Mouse (Mus musculus) kidney, adult 8-10 months (tissue): ENCODE results near the gene Abca4.
A peak's percentile ranks its signal among the peaks of the same experiment; 100 is the strongest.
"Not testable (repeated sequence)": the region's sequence is repeated elsewhere in the genome, so short reads cannot be mapped to it uniquely, and the experiment has no call there.

Experiments
- DNase-seq, 2 experiments: peaks; one replicate each; pipeline ENCODE4 v3.0.0; 2022

Gene Abca4

DNA sequence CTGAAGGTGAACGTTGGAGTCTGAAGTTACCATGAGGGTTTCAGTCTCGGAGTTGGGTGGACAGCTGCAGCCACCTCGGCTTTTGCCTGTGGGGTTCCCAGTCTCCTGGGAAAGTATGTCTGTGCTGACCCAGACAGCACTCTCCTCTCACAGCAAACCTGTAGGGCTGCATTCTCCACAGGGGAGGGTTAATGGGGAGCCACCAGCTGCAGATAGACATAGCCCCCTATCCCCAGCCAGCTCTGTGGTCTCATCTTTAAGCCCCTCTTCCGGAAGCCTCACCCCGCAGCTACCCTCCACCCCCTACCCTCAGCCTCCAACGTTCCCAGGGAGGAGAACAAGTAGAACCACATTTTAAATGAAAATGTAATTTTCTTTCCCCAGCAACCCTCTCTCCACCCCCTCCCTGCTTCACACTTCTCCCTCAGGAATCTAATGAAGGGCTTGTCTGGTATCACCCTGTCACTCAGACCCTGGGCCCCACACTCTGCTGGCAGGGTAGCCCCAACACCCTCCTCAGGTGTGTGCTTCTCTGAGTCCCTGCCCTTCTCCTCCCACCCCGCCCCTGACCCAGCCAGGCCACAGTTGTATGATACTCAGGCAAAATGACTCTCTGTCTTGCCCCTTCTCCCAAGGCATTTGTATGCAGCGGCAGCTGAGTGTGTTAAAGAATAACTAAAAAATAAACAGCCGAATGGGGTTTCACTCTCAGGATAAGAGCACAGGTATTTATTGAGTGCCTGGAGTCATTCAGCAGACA is 14.4 kb downstream of the Abca4 start:
- DNase-seq = peak in 1 of 2 experiments; percentile 65

DNA sequence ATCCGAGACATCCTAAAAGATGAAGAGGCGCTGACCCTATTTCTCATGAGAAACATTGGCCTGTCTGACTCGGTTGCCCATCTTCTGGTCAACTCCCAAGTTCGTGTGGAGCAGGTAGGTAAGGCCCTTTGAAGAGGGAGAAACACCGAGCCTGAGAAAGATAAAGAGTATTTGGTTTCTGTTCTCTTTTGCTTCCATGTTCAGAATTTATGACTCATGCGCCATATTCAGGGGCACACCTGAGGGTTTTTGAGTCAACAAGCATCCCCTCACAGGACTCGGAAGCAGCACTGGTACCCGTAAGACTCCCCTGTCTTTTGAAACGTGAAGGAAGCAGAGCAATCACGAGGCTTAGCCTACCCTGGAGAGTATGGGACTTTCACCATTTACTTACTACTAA is 18.3 kb downstream of the Abca4 start:
- no peak for DNase-seq

DNA sequence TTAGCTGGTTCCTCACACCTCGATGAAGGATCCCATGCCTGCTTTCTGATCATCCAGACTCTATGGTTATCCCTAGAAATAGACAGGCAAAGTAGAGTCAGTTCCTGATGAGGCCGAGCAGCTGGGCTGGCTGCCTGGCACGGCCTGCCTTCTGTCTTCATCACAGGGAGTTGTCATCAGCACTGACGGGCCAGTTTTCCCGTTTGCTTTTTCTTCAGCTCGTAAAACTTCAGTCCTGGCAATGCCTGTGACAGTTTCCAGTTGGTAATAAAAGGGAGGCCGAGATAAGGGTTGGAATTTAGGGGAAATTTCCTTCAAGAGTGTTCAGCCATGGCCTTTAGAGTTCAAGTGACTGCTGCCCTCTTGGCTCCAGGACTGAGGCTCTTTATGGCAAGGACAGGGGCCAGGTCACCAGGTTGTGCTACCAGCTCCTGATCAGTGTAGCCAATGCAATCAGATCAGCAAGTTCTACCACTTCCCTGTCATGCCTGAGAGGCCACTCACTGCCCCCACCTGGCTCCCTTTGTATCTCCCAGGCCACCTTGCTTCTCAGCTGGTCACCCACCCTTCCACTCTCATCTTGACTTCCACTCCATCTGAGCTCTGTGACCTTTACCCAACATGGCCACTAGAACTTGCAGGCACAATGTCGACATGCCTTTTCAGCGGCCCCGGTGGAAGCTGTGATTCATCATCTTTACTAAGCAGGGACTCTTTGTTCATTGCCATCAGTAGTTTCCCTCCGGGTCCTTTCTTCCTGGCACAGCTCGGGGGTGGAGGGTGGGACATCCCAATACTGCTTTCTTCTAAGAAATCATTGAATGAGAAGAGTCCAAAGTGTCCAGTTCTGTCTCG is 20.5 kb downstream of the Abca4 start:
- DNase-seq = peak in 1 of 2 experiments; percentile 48

DNA sequence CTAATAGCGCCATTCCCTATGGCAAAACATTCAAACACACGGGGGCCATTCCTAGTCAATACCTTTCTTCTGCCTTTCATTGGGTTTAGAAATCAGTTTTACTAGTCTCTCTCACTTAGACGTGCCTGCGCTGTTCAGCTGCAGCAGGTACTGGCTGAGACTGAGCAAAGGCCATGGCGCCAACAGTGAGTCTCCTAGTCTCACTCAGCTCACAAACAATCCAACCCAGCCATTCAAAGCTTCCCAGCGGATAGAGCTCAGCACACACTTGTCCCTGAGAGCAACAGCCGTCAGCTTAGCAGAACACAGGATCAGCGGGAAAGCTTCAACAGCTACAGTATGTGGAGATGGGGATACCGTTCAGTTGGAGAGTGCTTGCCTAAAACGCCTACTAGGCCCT is 27.5 kb downstream of the Abca4 start:
- peak in 1 of 2 experiments; percentile 36 for DNase-seq

DNA sequence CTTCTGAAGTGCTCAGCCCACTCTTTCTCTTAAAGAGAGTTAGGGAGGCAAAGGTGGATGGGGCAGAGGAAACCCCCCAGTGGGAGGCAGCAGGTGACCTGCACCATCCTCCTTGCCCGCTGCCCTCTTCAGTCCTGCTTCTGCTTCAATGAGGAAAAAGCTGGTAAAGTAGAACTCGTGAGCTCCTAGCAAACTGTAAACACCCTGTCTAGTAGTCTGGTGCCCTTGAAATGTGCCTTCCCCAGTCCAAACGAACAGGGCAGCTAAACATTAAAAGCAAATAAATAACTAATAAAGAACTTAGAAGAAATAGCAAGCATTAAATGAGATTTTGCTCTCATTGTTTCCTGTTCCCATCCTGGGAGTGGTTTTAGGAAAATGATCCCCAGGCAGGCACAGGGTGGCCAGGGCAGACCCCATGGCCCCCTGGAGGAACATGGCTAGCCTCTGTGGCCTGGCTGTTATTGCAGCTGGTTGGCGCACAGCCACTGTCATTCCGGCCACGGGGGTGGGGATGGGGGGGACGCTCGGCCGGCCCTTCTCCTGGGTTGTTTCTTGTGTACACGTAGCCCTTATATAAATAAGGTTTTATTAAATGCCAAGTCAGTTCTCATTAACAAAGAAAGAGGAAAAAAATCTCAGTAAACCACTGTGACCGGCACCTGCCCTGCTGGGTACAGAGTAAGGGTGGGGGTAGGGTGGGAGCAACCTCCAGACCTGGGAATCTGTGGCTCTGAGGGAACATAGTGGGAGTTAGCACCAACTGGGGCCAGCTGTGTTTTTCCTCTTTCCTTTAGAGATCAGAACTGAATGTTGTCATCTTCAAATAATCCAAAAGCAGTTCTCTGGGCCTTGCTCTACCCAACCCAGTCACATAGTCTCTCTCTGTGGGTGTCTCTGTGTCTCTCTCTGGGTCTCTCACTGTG is 28.7 kb downstream of the Abca4 start:
- DNase-seq = peak; percentile 72 to 89

DNA sequence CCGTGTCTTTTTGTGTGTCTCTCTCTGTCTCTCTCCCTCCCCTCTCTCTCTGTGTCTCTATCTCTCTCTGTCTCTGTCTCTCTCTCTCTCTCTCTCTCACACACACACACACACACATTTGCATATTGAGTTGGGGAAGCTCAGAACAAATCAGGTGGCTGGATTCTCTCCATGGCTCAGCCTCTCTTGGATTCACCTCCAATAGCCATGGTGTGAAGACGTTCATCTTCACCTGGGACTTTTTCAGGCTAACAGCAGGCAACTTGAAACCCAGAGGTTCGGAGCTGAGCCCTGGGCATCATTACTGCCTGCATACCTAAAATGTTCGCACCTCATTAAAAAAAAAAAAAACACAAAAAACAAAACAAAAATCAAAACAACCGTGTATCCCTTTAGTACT is 29.4 kb downstream of the Abca4 start:
- DNase-seq = no peak

DNA sequence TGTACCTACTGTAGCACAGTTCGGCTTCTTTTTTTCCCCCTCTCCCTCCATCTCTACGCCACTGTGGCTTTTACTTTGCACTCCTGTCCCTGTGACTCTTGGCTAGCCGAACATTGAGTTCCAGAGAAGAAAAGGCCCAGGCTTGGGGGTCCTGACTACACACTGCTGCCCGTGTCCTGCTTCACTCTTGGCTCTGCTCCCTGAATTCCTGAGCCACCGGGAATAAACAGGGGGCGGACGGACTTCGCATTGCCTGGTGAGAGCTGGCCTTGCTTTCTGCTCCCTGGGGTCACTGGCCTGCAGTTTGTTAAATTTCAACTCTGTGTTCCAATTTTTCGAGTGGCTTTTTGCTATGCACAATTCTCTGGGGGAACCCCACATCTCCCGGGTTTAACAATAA is 30.1 kb downstream of the Abca4 start:
- DNase-seq = peak; percentile 82 to 89

DNA sequence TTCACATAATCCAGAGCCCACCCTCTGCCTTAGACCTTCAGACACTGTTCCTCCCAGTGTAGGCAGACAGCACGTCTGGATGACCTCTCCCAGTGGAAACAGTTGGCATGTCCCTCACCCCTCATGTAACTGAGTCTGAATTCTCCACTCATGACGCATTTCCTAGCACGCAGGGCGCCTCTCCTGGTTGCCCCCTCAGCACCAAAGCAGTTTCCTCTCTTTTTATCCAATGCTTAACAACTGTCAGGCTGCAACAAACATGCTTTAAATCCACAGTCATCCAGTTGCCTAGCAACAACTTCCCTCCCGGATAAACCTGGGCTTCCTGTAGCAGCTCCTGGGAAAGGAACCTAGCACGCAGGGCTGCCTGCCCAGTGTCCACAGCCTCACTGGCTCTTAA is 33.9 kb downstream of the Abca4 start:
- peak; percentile 61 to 81 for DNase-seq

DNA sequence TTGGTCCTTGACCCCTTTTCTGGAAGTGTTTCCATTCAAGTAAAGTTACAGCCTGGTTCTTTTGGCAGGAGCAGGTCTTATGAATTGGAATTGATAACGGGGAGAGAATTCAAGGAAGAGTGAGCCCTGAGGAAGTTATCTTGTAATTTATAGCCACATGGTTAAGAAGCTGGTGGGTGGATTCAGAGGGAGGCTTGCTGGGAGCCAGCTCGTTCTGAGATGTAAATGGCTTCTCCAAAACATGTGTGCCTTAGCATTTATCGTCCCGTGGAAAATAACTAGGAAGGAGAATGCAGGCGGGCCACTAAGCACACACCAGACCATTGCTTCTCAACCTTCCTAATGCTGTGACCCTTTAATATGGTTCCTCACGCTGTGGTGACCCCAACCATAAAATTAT is 34.9 kb downstream of the Abca4 start:
- no peak for DNase-seq

DNA sequence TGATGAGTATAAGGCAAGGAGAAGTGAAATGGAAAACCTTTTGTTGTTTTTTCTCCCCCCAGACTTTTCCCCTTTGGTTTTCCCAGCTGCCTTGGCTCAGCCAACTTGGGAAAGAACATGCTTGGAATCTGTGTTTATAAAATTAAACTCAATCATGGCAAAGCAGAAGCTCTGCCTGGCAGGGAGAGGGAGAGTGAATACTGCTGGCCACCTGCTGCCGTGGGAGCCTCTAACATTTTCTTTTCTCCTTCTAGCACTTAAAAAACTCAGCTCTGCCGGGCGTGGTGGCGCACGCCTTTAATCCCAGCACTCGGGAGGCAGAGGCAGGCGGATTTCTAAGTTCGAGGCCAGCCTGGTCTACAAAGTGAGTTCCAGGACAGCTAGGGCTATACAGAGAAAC is 37.4 kb downstream of the Abca4 start:
- not testable (repeated sequence) for DNase-seq

DNA sequence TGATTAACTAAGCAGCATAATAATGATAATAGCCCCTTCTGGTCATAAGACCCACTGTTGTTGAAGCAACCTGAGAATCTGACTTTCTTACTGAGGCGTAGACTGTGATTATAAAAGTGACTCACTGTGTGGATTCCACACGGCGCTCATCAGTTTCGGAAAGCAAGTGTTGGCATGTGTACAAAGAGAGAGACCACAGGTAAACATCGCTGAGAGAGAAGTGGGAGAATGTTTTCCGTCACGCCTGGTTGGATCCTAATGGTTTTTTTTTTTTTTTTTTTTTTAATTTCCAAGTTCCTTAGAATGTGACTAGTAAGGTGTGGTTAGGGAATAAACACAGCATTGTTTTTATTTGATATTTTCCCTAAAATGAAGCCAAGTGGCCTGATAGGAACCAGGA is 38.1 kb downstream of the Abca4 start:
- DNase-seq = no peak

DNA sequence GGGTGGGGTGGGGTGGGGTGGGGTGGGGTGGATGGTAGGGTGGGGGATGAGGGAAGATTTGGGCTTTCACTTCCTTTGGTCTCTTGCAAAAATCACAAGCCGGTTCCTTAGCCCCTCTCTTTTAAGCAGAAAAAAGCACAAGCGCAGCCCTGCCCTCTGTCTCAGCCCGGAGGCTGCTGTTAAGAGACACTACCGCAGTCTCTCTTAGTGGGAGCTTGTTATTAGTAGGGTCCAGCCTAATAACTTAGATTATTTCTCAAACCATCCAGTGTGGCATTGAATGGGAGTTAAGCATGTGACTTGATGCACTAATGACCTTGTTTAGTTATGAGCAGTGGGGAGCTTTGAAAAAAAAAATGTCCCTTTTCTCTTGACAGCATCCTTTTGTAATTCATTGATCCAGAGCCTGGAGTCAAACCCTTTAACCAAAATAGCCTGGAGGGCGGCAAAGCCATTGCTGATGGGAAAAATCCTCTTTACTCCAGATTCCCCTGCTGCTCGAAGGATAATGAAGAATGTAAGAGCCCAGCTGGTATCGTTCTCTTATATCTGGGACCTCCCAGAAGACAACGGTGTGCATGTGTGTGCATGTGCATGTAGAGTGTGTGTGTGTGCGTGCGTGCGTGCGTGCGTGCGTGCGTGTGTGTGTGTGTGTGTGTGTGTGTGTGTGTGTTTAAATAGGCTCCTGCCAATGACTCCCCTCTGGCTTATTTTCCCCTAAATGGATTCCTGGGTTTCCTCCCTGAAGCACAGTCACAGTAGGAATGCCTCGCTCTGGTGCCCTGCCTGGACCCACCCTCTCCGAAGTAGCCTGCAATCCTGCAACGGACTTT is 41.1 kb downstream of the Abca4 start:
- no peak for DNase-seq

DNA sequence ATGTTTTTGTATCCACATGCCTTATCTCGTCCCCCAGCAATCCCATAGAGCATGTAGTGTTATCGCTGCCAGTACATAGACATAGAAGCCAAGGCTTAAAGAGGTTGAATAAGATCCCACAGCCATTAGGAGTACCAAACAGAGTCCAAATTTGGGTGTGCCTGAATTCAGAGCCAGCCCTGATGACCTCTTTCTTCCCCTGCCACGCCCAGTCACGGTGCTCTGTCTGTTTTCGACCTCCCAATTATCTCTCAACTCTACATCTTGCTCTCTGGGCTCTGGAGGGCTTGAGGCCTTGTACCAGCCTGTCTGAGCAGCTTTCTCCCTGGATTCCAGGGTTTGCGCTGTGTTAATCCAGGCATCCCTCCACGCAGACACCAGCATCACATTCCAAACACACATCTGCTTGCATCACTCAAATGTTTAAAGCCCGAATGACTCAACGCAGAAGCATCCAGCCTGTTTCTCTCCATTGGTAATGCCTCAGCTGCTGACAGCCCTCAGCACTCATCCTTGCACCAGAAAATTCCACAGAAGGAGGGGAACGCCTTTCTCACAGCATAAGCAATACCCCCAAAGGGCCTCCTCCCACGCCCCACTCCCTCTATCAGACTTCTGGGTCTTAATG is 43.9 kb downstream of the Abca4 start:
- DNase-seq = no peak

DNA sequence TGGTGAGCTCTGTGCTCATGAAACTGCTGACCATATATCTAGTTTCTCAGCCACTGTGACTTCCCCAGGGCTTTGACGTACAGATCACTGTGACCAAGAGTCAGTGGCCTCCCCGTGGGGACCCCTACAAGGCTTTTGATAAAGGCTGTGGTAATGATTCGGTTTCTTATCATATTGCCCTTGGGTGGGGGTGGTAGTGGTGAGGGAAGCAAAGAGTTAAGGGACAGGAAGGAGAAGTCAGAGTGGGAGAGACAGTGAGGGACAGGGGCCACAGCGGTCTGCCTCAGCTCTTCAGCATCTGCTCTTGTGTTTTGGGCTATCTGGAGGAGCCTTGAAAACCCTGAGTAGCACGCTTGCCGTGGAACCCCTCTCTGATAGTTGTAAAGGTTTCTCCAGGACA is 46.1 kb downstream of the Abca4 start:
- no peak for DNase-seq

DNA sequence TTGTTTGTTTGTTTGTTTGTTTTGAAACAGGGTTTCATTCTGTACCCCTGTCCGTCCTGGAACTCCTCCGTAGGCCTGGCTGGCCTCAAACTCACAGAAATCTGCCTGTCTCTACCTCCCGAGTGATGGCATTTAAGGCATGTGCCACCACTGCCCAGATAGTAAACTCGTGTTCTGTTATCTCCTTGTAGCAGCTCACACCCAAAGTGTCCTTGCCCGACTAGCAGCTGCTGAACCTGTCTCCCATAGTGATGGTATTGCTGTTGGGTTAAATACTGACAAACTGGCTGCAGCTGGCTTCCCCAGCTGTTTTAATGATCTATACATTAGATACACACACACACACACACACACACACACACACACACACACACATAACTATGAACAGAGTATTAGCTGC is 55.5 kb downstream of the Abca4 start:
- no peak for DNase-seq

DNA sequence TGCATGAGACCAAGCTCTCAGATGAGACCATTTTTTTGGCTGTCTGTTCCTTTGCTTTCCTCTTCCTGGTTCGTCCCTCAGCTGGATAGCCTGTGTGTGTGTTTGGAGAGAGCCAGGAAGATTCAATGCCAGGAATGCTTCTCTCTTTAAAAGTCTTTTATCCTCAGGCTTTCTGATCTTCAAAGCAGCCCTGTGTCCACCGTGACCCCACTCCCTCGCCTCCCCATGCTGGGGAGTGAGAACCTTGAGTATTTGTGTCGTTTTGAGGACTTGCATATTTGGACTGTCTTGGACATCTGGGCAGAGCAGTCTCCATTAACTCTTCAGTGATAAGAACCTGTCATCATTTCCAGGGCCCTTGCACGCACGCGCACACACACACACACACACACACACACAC is 57.8 kb downstream of the Abca4 start:
- no peak for DNase-seq

DNA sequence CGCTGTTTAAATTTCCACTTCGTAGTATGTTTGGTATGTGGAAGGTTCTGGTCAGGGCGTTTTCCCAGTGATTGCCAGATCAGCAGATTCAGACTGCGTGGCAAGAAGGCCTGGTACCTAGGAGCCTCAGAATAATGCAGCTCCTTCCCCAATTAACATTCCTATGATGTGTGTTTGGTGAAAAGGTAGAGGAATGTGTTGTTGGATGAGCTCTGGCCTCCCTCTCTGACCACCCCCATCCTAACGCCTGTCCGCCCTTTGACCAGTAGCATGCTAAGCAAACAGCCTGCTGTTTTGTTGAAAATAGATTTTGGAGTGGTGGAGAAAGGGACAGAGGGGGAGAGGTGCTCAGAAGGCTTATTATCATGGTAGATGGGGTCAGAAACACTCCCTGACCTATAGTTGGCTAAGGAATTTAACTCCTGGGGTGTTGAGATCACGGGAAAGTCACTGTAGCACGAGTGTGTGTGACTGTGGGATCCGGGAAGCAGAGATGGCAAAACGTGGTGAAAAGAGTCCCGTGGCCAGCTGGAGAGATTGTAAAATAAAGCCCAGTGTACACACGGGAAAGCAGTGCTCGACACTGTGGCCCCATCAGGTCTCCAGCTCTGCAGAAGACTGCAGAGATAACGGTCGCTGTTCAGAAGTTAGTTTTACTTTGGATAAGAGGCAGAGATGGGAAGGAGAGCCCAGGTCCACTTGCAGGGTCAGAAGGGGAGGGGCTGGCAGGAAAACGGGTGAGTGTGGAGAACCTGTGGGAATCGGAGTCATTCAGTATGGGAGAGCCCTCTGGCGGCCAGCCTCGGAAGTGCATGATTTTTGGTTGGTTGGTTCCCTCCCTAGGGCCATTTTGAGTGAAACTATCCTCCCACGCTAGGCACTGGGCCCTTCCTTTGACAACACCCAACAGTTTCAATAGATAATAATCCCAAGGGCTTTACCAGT is 59.9 kb downstream of the Abca4 start:
- DNase-seq = peak; percentile 90 to 94

DNA sequence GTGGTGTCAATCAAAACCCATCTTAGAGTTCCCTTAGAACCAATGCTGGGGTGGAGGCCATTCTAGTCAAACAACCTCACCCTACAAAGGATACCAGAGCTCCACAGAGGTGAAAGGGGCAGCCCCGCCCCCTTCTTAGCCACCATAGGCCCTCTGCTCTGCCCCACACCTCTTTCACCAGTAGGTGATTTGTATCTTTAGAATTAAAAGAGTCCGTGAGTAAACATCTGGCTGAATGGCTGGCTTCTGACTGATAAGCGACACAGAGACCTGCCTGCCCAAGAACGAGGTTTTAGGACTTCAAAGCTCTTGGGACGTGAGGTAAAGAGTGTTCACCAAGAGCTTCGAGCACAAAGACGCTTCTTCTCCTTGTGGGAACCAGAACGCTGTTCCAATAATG is 62.7 kb downstream of the Abca4 start:
- DNase-seq = no peak

DNA sequence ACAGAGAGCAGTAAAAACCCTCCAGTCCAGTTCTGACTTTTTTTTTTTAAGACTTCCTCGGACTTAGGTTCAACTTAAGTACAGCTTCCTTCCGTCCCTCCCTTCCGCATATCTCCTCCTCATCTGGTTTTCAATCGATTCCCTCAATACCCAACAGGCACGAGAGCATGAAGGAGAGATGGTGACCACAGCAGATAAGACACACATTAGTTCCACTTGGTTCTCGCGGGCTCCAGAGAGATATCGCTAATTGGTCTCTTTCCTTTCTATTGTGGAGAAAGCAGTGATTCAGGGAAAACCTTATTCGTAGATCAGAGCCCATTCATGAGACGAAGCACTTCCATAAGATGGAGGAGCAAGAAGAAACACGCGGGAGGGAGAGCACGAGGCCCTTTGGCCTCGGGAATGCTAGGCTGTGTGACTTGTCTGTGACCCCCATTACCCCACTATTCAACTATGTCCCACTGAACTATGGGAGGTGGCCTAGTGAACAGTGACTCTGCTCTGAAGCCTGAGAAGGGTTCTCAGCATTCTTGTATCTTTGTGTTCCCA is 63.5 kb downstream of the Abca4 start:
- DNase-seq = no peak

DNA sequence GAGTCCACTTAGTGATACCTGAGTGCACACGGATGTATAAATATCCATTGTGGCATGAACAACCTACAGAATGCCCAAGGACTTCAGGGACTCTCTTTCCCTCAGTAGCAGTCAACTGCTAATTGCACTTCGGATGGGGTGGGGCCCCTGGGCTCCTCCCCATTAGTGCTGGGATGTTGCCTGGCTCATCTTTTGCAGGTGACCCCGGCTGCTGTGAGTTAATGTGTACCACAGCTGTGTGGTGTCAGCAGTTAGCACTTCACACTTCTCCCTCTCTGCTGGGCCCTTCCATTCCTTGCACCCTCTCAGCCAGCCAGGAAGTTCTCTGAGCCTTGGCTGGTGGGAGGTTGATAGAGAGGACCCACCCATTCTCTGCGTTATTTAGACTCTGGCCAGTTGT is 65.2 kb downstream of the Abca4 start:
- DNase-seq = peak; percentile 78 to 82
